Mouse (Mus musculus): ENCODE results near the gene 4632433K11Rik. TPM values are rescaled to one million over a fixed set of nuclear protein-coding genes. Genes with fewer than 3 reads are reported as not detected.

The 4632433K11Rik gene
- polyA plus RNA-seq, 1 experiment: not detected

- 45% methylated on average over 6 of the region's 6 CpGs for WGBS
- TF ChIP-seq POLR2A (IDR thresholded peaks at IDR 0.05; ENCODE audit: borderline replicate concordance, control insufficient read depth, low read depth, low read length): no peak
- no peak for TF ChIP-seq CTCF (IDR thresholded peaks at IDR 0.05; ENCODE audit: control insufficient read depth, insufficient read depth, low read length)
- no peak overlapping the region for H3K27ac ChIP-seq (ENCODE audit: control insufficient read depth, insufficient read depth, low read depth, low read length, poor library complexity)
- H3K4me3 ChIP-seq (replicated peaks; ENCODE audit: control insufficient read depth, low read depth, low read length): peak overlapping the region; percentile 12
- H3K4me1 ChIP-seq (ENCODE audit: control insufficient read depth, insufficient read depth, low read length): peaks cover 2% of the 10 kb centered on the region; the same call in 1 of the 2 replicates
These were observed 47.3 kb downstream of the 4632433K11Rik start for GRCm38 (mm10) chr7:5081241-5081640.

- Histone ChIP-seq H3K4me3 (replicated peaks; ENCODE audit: control insufficient read depth, low read depth, low read length) (no peak overlapping the region), H3K4me1 (ENCODE audit: control insufficient read depth, insufficient read depth, low read length) (peaks cover 2% of the 10 kb centered on the region; the same call in 1 of the 2 replicates), H3K27ac (ENCODE audit: control insufficient read depth, insufficient read depth, low read depth, low read length, poor library complexity) (no peak overlapping the region)
- no peak for TF ChIP-seq CTCF (IDR thresholded peaks at IDR 0.05; ENCODE audit: control insufficient read depth, insufficient read depth, low read length)
- TF ChIP-seq POLR2A (IDR thresholded peaks at IDR 0.05; ENCODE audit: borderline replicate concordance, control insufficient read depth, low read depth, low read length): no peak
- WGBS: 90% methylated on average over 2 of the region's 2 CpGs
These were observed 48.0 kb downstream of the 4632433K11Rik start for GRCm38 (mm10) chr7:5081939-5082338.

- TF ChIP-seq CTCF (IDR thresholded peaks at IDR 0.05; ENCODE audit: control insufficient read depth, insufficient read depth, low read length) (no peak), POLR2A (IDR thresholded peaks at IDR 0.05; ENCODE audit: borderline replicate concordance, control insufficient read depth, low read depth, low read length) (no peak)
- H3K4me1 ChIP-seq (ENCODE audit: control insufficient read depth, insufficient read depth, low read length): peaks cover 2% of the 10 kb centered on the region; the same call in 1 of the 2 replicates
- no peak overlapping the region for H3K4me3 ChIP-seq (replicated peaks; ENCODE audit: control insufficient read depth, low read depth, low read length)
- H3K27ac ChIP-seq (ENCODE audit: control insufficient read depth, insufficient read depth, low read depth, low read length, poor library complexity): peak overlapping the region; percentile 25
- WGBS: 72% methylated on average over 18 of the region's 18 CpGs
These were observed 49.6 kb downstream of the 4632433K11Rik start for GRCm38 (mm10) chr7:5083325-5084105.

Other genes starting within 250 kb of the 4632433K11Rik start
- 3.9 and 12.0 TPM in 2 replicates for gene Tmem238, start 244.5 kb upstream of the 4632433K11Rik start, polyA plus RNA-seq (2011; ENCODE audit: insufficient read depth, insufficient read length, low replicate concordance, missing spikeins)
- 441 and 887 TPM in 2 replicates for gene Rpl28, start 241.2 kb upstream of the 4632433K11Rik start, polyA plus RNA-seq (2011; ENCODE audit: insufficient read depth, insufficient read length, low replicate concordance, missing spikeins)
- gene Ube2s, start 221.5 kb upstream of the 4632433K11Rik start, polyA plus RNA-seq (2011; ENCODE audit: insufficient read depth, insufficient read length, low replicate concordance, missing spikeins): 367 and 488 TPM in 2 replicates
- gene Shisa7, start 189.4 kb upstream of the 4632433K11Rik start, polyA plus RNA-seq (2011; ENCODE audit: insufficient read depth, insufficient read length, low replicate concordance, missing spikeins): 0.25 and 0.67 TPM in 2 replicates
- gene Isoc2b, start 163.9 kb upstream of the 4632433K11Rik start, polyA plus RNA-seq (2011; ENCODE audit: insufficient read depth, insufficient read length, low replicate concordance, missing spikeins): 3.9 and 12.4 TPM in 2 replicates
- 10.7 and 21.3 TPM in 2 replicates for gene Isoc2a, start 157.0 kb upstream of the 4632433K11Rik start, polyA plus RNA-seq (2011; ENCODE audit: insufficient read depth, insufficient read length, low replicate concordance, missing spikeins)
- not detected in 2 replicates for gene Gm36210, start 127.6 kb upstream of the 4632433K11Rik start, polyA plus RNA-seq (2011; ENCODE audit: insufficient read depth, insufficient read length, low replicate concordance, missing spikeins)
- 7.6 and 10.6 TPM in 2 replicates for gene Zfp628, start 118.9 kb upstream of the 4632433K11Rik start, polyA plus RNA-seq (2011; ENCODE audit: insufficient read depth, insufficient read length, low replicate concordance, missing spikeins)
- 1.4 and 2.8 TPM in 2 replicates for gene Nat14, start 112.1 kb upstream of the 4632433K11Rik start, polyA plus RNA-seq (2011; ENCODE audit: insufficient read depth, insufficient read length, low replicate concordance, missing spikeins)
- 0.70 and 1.5 TPM in 2 replicates for gene Ssc5d, start 108.3 kb upstream of the 4632433K11Rik start, polyA plus RNA-seq (2011; ENCODE audit: insufficient read depth, insufficient read length, low replicate concordance, missing spikeins)
- not detected in 2 replicates for gene Sbk2, start 69.7 kb upstream of the 4632433K11Rik start, polyA plus RNA-seq (2011; ENCODE audit: insufficient read depth, insufficient read length, low replicate concordance, missing spikeins)
- gene Sbk3, start 63.0 kb upstream of the 4632433K11Rik start, polyA plus RNA-seq (2011; ENCODE audit: insufficient read depth, insufficient read length, low replicate concordance, missing spikeins): not detected in 2 replicates
- gene Zfp579, start 38.0 kb upstream of the 4632433K11Rik start, polyA plus RNA-seq (2011; ENCODE audit: insufficient read depth, insufficient read length, low replicate concordance, missing spikeins): 13.5 and 44.8 TPM in 2 replicates
- 12.6 and 15.8 TPM in 2 replicates for gene Zfp524, start 19.7 kb upstream of the 4632433K11Rik start, polyA plus RNA-seq (2011; ENCODE audit: insufficient read depth, insufficient read length, low replicate concordance, missing spikeins)
- gene Fiz1, start 19.4 kb upstream of the 4632433K11Rik start, polyA plus RNA-seq (2011; ENCODE audit: insufficient read depth, insufficient read length, low replicate concordance, missing spikeins): 10.9 and 18.9 TPM in 2 replicates
- gene Gm44973, start 18.6 kb upstream of the 4632433K11Rik start, polyA plus RNA-seq (2011; ENCODE audit: insufficient read depth, insufficient read length, low replicate concordance, missing spikeins): not detected in 2 replicates
- 23.9 and 30.4 TPM in 2 replicates for gene Zfp865, start 13.7 kb upstream of the 4632433K11Rik start, polyA plus RNA-seq (2011; ENCODE audit: insufficient read depth, insufficient read length, low replicate concordance, missing spikeins)
- gene Ccdc106, start 13.6 kb upstream of the 4632433K11Rik start, polyA plus RNA-seq (2011; ENCODE audit: insufficient read depth, insufficient read length, low replicate concordance, missing spikeins): not detected in 2 replicates
- gene Zfp784, start 4.3 kb downstream of the 4632433K11Rik start, polyA plus RNA-seq (2011; ENCODE audit: insufficient read depth, insufficient read length, low replicate concordance, missing spikeins): 0.90 and 2.3 TPM in 2 replicates
- gene Zfp580, start 17.4 kb downstream of the 4632433K11Rik start, polyA plus RNA-seq (2011; ENCODE audit: insufficient read depth, insufficient read length, low replicate concordance, missing spikeins): 2.7 and 4.6 TPM in 2 replicates
- gene U2af2, start 28.0 kb downstream of the 4632433K11Rik start, polyA plus RNA-seq (2011; ENCODE audit: insufficient read depth, insufficient read length, low replicate concordance, missing spikeins): 177 and 222 TPM in 2 replicates
- gene Epn1, start 46.1 kb downstream of the 4632433K11Rik start, polyA plus RNA-seq (2011; ENCODE audit: insufficient read depth, insufficient read length, low replicate concordance, missing spikeins): 109 and 135 TPM in 2 replicates
- gene Rfpl4, start 82.8 kb downstream of the 4632433K11Rik start, polyA plus RNA-seq (2011; ENCODE audit: insufficient read depth, insufficient read length, low replicate concordance, missing spikeins): not detected in 2 replicates
- not detected in 2 replicates for gene Rasl2-9, start 91.8 kb downstream of the 4632433K11Rik start, polyA plus RNA-seq (2011; ENCODE audit: insufficient read depth, insufficient read length, low replicate concordance, missing spikeins)
- not detected in 2 replicates for gene Vmn1r55, start 115.6 kb downstream of the 4632433K11Rik start, polyA plus RNA-seq (2011; ENCODE audit: insufficient read depth, insufficient read length, low replicate concordance, missing spikeins)
- not detected in 2 replicates for gene Vmn1r56, start 162.6 kb downstream of the 4632433K11Rik start, polyA plus RNA-seq (2011; ENCODE audit: insufficient read depth, insufficient read length, low replicate concordance, missing spikeins)
- not detected in 2 replicates for gene Vmn1r57, start 184.4 kb downstream of the 4632433K11Rik start, polyA plus RNA-seq (2011; ENCODE audit: insufficient read depth, insufficient read length, low replicate concordance, missing spikeins)

Measured in bone marrow, adult 2 months (tissue).